Mouse (Mus musculus) neural tube, embryonic 12.5 days (tissue): ENCODE measurements around the gene Rtl9. TPM values are rescaled to one million over a fixed set of nuclear protein-coding genes. Genes with fewer than 3 reads are reported as not detected.

Source experiments
- ATAC-seq: fragments of 200-750 bp; cut with Nextera tagmentation; 2 replicates; pipeline ENCODE4 v1.8.0; 2017; ENCODE audit warnings: low read depth, mild to moderate bottlenecking, moderate TSS enrichment, moderate library complexity; ENCODE audit not compliant: low FRiP score
- H3K27ac ChIP-seq: fragments of 300-500 bp; sonication (generic); 2 replicates; pipeline ENCODE4 v1.5.1; 2016
- H3K27me3 ChIP-seq: fragments of 300-500 bp; sonication (generic); replicated peaks from 2 replicates; pipeline ENCODE4 v1.6.1; 2016; ENCODE audit warnings: mild to moderate bottlenecking
- H3K36me3 ChIP-seq: fragments of 300-500 bp; sonication (generic); 2 replicates; pipeline ENCODE4 v1.6.1; 2016; ENCODE audit warnings: mild to moderate bottlenecking
- H3K4me1 ChIP-seq: fragments of 300-500 bp; sonication (generic); 2 replicates; pipeline ENCODE4 v1.6.1; 2016
- H3K4me2 ChIP-seq: fragments of 300-500 bp; sonication (generic); replicated peaks from 2 replicates; pipeline ENCODE4 v1.6.1; 2016; ENCODE audit warnings: mild to moderate bottlenecking
- H3K4me3 ChIP-seq: fragments of 300-500 bp; sonication (generic); 2 replicates; pipeline ENCODE4 v1.5.1; 2016
- H3K9ac ChIP-seq: fragments of 300-500 bp; sonication (generic); 2 replicates; pipeline ENCODE4 v1.6.1; 2016; ENCODE audit warnings: mild to moderate bottlenecking
- H3K9me3 ChIP-seq: fragments of 300-500 bp; sonication (generic); 2 replicates; pipeline ENCODE4 v1.6.1; 2016; ENCODE audit warnings: mild to moderate bottlenecking
- WGBS: fragments of 180-500 bp; shearing (Covaris S2); methylation state at CpG from one replicate; pipeline ENCODE4 v1.1.7; 2016; 5-methylcytosine and 5-hydroxymethylcytosine counted together
- polyA plus RNA-seq: library from polyadenylated mRNA; unstranded; fragments of >200 nt; fragmentation: Nextera tagmentation; extraction: Ambion mirVana; gene quantifications from 2 replicates; pipeline ENCODE4 v1.2.1, GENCODE M21; 2016

The Rtl9 gene
- polyA plus RNA-seq, result 0.15 and 0.22 TPM in 2 replicates

DNA sequence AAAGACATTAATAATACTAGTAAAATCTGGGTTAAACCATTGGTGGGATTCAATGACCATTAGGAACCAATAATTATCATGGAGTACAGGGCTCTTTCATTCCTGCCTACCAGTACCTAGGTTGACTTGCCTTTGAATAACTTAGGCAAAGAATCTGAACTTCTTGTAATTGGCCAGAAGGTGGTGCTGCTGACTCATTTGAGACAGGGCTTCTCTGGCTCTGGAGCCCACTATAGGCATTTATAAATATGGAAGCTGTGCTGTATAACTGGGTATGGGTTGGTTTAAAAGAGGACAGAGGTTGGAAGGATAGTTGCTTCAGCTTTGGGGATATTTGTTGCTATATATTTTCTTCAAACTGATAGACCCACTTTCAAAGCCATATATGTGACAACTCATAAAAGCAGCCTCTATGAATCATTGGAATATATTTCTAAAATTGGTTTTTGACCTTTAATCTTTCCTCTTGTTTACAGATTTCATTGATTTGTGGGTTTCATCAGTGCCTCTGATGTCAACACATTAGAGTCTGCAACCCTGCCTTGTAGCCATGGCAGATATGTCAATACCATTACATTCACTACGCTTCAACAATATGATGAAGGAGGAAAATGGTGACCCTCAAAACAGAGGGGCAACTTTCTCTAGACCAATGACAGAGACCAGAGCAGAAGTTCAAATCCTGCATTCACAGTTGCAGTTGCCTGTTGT is at the start of gene Rtl9:
Gene Rtl9 (plus strand): TSS at position 551 of the 711 bp plus-strand sequence.
- Histone ChIP-seq H3K4me2 (no peak within 1 kb of the TSS), H3K36me3 (no peaks in the 10 kb centered on the region), H3K27me3 (0 out of 2 replicates have a peak, but pooled peaks cover 3% of the 10 kb centered on the region), H3K9me3 (no peaks in the 10 kb centered on the region), H3K27ac (no peak within 1 kb of the TSS), H3K9ac (no peak within 1 kb of the TSS), H3K4me3 (no peak within 1 kb of the TSS), H3K4me1 (no peaks in the 10 kb centered on the region)
- WGBS, result 87% methylated on average over 1 of the region's 1 CpGs
- no peak for ATAC-seq

DNA sequence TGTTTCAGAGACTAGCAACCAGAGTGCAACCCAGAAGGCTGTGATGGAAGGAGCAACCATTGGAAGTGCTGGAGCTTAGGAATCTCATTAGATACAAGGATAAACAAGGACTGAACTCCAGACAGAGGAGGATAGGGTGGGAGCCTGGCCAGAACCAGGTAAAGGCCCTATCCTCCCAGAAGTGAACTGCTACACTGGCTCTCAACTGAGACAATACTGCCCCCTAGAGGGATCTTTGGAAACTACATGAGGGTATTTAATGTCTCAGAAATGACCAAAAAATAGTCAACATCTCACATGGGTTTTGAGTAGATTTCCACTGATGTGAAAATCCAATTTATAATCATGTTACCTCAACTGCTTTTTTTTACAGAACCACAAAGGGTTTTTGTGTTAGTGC is 47.9 kb upstream of the Rtl9 start:
- H3K4me1 ChIP-seq, result no peaks in the 10 kb centered on the region
- H3K27ac ChIP-seq, result no peak overlapping the region
- H3K4me2 ChIP-seq, result no peak overlapping the region
- no peaks in the 10 kb centered on the region for H3K9me3 ChIP-seq
- 0 out of 2 replicates have a peak, but pooled peaks have one; percentile 53 for ATAC-seq
- H3K36me3 ChIP-seq, result no peaks in the 10 kb centered on the region
- no peak overlapping the region for H3K4me3 ChIP-seq
- no peak overlapping the region for H3K9ac ChIP-seq
- no peaks in the 10 kb centered on the region; the same call in 1 of the 2 replicates for H3K27me3 ChIP-seq

DNA sequence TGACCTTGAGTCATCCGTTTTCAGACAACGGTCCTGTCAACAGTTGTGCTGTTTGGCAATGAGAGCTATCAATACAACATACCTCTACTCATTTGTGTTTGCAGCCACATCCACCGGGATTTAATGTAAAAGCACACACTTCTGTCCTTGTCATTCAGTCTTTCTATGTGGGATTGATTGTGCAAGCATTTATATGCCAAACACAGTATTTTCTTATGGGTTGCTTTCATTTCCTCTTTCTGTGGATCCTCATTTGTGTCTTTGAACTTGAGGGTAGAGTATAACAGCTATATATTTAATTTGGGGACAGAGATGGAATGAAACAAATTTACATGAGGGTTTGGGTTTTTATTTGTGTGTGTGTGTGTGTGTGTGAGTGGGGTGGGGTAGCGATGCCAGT is 47.5 kb upstream of the Rtl9 start:
- Histone ChIP-seq H3K9ac (no peak overlapping the region), H3K4me1 (no peaks in the 10 kb centered on the region), H3K27ac (no peak overlapping the region), H3K36me3 (no peaks in the 10 kb centered on the region), H3K4me3 (no peak overlapping the region), H3K9me3 (no peaks in the 10 kb centered on the region), H3K27me3 (no peaks in the 10 kb centered on the region; the same call in 1 of the 2 replicates), H3K4me2 (no peak overlapping the region)
- 76% methylated on average over 4 of the region's 4 CpGs for WGBS
- ATAC-seq, result no peak

DNA sequence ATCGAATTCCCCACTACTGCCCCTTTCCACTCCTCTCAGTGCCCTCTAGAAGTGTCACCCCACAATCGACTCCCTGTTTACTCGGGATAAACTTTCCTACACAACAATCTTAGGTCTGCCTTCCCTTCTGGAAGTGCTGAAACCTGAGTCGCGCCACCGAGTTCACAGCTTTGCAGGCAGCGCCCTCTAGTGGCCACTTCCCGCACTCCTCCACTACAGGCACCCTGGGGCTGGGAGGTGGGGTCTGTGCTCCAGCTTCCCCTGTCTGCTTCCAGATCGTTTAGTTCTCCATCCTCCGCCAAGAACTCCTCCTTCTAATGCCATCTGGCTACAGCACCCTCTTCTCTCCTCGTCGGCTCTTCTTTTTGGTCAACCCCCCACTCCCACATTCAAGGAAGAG is 40.6 kb upstream of the Rtl9 start:
- H3K27ac ChIP-seq, result no peak overlapping the region
- peak; percentile 66 for ATAC-seq
- peak overlapping the region; percentile 46 for H3K4me2 ChIP-seq
- H3K9me3 ChIP-seq, result no peaks in the 10 kb centered on the region
- no peaks in the 10 kb centered on the region for H3K36me3 ChIP-seq
- H3K4me1 ChIP-seq, result no peaks in the 10 kb centered on the region
- no peaks in the 10 kb centered on the region for H3K27me3 ChIP-seq
- no peak overlapping the region for H3K4me3 ChIP-seq
- WGBS, result 15% methylated on average over 12 of the region's 12 CpGs
- no peak overlapping the region for H3K9ac ChIP-seq

DNA sequence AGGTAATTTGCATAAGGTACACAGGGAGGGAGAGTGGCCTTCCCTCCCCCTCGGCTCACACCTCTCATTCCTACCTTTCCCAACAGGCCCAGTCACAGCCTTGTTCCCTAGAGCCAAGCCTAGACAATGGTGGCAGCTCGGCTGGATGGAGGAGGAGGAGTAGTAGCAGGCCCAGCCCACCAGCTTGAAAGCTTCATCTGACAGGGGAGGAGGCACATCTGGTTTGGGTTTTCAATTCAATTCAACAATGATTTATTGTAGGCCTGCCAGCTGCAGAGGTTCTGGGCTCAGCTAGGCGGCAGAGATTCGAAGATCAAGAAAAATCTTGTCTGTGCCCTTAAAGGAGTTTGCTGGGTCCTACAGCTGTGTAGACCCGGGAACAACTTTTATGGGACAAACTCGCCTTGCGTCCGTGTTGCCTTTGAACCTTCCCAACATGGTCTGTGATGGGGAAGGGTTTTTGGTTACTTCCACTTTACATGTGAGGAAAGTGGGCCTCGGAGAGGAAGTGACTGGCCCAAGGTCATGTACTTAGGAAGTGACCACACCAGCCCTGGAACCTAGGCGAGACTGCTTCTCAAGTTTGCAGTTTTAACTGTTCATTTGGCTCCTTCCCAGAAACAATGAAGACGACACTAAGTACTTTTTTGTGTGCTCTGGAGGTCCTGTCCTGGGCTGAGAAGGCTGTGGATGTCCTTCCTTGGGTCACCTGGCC is 36.6 kb upstream of the Rtl9 start:
- H3K27ac ChIP-seq, result no peak overlapping the region
- H3K4me3 ChIP-seq, result no peak overlapping the region
- no peaks in the 10 kb centered on the region for H3K27me3 ChIP-seq
- no peak for ATAC-seq
- WGBS, result 66% methylated on average over 11 of the region's 11 CpGs
- no peak overlapping the region for H3K4me2 ChIP-seq
- H3K9ac ChIP-seq, result no peak overlapping the region
- H3K9me3 ChIP-seq, result no peaks in the 10 kb centered on the region
- no peaks in the 10 kb centered on the region for H3K4me1 ChIP-seq
- no peaks in the 10 kb centered on the region for H3K36me3 ChIP-seq

DNA sequence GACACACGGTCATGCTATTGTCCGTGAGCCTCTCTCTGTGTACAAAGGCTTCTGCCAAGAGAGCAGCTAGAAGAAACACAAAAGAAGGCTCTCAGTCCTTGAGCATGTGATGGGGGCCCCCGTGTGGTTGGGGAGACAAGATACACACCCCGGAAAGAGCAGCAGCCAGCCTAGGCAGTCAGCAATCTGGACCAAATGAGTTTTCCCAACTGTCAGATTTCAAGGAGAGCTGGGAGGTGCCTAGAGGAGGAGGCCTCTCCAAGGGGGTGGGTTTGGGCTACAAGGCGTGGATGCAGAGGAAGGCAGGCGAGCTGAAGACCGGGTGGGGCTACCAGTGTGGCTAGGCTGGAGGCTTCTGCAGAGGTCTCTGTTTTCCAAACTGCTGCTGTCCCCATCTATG is 35.6 kb upstream of the Rtl9 start:
- H3K27me3 ChIP-seq, result no peaks in the 10 kb centered on the region
- H3K36me3 ChIP-seq, result no peaks in the 10 kb centered on the region
- ATAC-seq, result no peak
- H3K9me3 ChIP-seq, result no peaks in the 10 kb centered on the region
- no peak overlapping the region for H3K9ac ChIP-seq
- H3K4me2 ChIP-seq, result no peak overlapping the region
- 53% methylated on average over 7 of the region's 7 CpGs for WGBS
- no peaks in the 10 kb centered on the region for H3K4me1 ChIP-seq
- H3K4me3 ChIP-seq, result no peak overlapping the region
- H3K27ac ChIP-seq, result no peak overlapping the region

DNA sequence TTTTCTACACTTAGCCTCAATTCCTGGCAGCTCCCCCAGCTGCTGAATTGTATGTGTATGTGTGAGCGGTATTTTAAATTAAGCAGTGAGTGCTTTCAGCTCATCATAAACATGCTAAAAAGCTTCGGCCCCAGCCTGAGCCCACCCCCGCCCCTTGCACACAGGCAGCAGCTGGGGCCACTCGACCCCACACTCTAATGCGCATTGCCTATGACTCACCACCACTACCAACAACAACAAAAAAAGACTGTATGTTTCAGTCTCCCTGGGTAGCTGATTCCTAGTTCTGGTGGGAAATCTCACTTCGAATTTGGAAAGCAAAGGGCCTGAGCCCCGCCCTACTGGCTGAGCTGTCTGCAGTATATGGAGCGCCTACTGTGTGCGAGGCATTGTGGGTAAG is 35.1 kb upstream of the Rtl9 start:
- ATAC-seq, result no peak; the same call in 1 of the 2 replicates
- no peak overlapping the region for H3K27ac ChIP-seq
- no peak overlapping the region for H3K9ac ChIP-seq
- no peaks in the 10 kb centered on the region for H3K36me3 ChIP-seq
- no peaks in the 10 kb centered on the region for H3K27me3 ChIP-seq
- 73% methylated on average over 9 of the region's 9 CpGs for WGBS
- no peaks in the 10 kb centered on the region for H3K9me3 ChIP-seq
- no peaks in the 10 kb centered on the region for H3K4me1 ChIP-seq
- H3K4me3 ChIP-seq, result no peak overlapping the region
- H3K4me2 ChIP-seq, result no peak overlapping the region

DNA sequence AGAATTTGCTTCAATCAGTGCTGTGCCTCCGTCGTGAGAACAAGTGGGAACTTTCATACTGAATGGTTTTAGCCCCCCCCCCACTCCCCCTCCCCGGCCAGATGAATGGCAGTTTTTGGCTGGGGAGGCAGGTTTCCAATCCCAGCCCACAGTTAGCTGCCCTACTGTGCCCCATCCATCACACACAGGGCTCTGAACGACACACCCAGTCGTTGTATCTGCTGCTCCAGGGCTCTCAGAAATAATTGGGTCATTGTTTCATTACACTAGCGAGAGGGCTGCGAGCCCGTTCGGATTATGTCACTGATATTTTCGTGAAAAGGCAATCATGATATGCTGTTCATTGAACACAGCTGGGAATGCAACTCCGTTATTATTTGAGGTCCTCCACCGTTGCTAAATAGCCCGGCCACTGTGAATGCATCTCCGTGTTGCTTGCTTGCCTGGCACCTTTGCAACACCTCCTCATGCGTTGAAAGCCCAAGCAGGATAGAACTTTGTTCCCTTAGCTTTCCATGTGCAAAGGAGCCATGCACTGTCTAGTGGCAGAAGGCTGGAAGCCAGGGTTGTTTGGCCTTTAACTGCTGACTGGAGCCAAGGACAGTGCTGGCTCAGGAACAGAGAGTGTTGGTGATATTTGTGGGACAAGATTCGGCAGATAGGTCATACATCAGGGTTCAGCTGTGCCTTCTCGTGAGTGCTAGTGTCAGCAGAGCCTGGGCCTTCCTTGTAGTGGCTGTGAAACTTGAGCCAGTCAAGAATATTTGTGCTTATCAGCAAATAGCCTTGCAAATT is 32.9 kb upstream of the Rtl9 start:
- no peak overlapping the region for H3K4me2 ChIP-seq
- H3K27me3 ChIP-seq, result no peaks in the 10 kb centered on the region
- 52% methylated on average over 17 of the region's 17 CpGs for WGBS
- ATAC-seq, result no peak
- no peaks in the 10 kb centered on the region for H3K36me3 ChIP-seq
- no peak overlapping the region for H3K27ac ChIP-seq
- no peaks in the 10 kb centered on the region for H3K4me1 ChIP-seq
- no peak overlapping the region for H3K4me3 ChIP-seq
- no peaks in the 10 kb centered on the region for H3K9me3 ChIP-seq
- H3K9ac ChIP-seq, result no peak overlapping the region

DNA sequence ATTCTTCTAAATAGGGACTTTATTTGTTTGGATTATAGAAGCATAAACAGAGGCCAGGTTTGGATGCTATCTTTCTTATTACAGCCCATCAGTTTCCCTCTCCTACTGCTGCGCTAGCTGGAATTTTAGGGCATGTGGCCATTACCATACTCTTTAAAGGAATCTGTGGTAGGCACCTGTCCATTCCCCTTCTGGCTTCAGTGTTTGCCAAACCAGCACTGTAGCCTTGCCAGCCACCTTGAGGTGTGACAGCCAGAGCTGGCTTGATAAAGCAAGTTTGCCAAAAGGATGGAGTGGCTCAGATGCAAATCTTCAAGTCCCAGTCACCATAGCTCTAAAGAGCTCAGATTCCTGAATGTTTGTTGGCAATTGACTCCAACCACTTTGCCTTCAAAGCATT is 32.3 kb upstream of the Rtl9 start:
- H3K4me2 ChIP-seq, result no peak overlapping the region
- H3K4me3 ChIP-seq, result no peak overlapping the region
- H3K27me3 ChIP-seq, result no peaks in the 10 kb centered on the region
- no peaks in the 10 kb centered on the region for H3K36me3 ChIP-seq
- no peaks in the 10 kb centered on the region for H3K4me1 ChIP-seq
- H3K27ac ChIP-seq, result no peak overlapping the region
- WGBS, result 88% methylated on average over 1 of the region's 1 CpGs
- no peaks in the 10 kb centered on the region for H3K9me3 ChIP-seq
- no peak overlapping the region for H3K9ac ChIP-seq
- ATAC-seq, result no peak

DNA sequence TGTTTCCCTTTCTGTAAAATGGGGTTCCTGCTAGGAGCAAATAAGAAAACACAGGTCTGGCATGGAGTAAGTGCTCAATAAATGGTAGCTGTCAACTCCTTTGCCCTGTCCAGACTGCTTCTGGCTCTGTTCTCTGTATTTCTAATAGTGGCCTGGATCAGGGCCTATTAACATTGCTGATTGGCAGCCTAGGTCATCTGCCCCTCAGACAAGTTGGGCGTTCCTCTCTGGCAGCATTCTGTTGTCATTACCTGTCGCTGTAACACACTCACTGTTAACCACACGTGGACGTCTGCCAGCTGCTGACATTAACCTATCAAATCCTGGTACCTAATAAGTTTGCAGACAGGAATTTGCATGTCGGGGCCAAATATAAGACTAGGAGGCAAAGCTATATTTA is 31.8 kb upstream of the Rtl9 start:
- Histone ChIP-seq H3K4me1 (no peaks in the 10 kb centered on the region), H3K9ac (no peak overlapping the region), H3K4me3 (no peak overlapping the region), H3K27me3 (no peaks in the 10 kb centered on the region), H3K9me3 (no peaks in the 10 kb centered on the region), H3K36me3 (no peaks in the 10 kb centered on the region), H3K4me2 (no peak overlapping the region), H3K27ac (no peak overlapping the region)
- no peak for ATAC-seq
- WGBS, result 80% methylated on average over 5 of the region's 5 CpGs

DNA sequence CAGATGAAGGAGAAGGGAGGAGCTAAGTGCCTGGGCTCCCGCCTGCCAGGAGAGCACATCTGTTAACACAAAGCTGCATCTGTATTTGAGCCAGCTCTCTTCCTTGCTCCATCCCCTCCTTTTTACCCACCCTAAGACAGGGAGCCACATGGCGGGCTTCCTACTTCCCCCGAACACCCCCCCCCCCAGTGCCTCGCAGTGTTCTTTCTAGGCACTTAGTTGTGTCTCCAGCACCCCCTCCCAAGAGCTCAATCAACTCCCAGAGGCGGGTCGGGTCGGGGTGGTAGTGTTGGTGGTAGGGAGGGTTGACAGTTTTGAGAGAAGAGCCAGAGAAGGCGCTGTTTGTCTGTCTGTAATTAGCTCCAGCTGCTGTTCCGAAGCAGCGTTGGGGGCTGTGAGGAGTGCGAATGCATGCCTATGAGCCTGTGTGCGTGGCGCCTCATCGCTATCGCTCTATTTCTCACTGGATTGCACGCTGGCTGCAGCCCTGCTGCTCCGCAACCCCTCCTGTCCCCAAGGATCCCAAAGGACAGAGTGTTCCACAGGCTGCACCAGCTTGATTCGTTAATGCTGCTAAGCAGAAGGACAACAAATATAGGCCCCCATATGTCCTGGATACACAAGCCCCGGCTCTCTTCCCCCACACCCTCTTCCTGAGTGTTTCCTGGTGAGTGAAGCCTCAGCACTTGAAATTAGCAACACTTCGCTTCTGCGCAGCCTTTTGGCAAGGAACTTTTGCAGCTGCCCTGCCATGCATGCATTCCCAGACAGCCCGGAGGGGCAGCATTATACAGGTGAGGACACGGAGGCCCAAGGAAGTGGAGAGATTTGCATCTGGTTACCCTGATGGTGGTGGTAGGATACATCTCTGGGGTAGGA is 18.7 kb upstream of the Rtl9 start:
- H3K27ac ChIP-seq, result no peak overlapping the region
- peak overlapping the region; percentile 35; the same call in 1 of the 2 replicates for H3K9ac ChIP-seq
- H3K4me3 ChIP-seq, result peak overlapping the region; percentile 21
- H3K36me3 ChIP-seq, result no peaks in the 10 kb centered on the region
- H3K9me3 ChIP-seq, result no peaks in the 10 kb centered on the region
- H3K4me2 ChIP-seq, result peak overlapping the region; percentile 58
- no peaks in the 10 kb centered on the region; the same call in none of the 2 replicates for H3K27me3 ChIP-seq
- H3K4me1 ChIP-seq, result no peaks in the 10 kb centered on the region
- WGBS, result 23% methylated on average over 23 of the region's 23 CpGs
- ATAC-seq, result peak; percentile 63; the same call in 1 of the 2 replicates
